Mouse (Mus musculus) embryonic fibroblast, embryonic 13.5 days (primary cell): Measurements from ENCODE around the gene Slc4a4.

Experiments
- CTCF ChIP-seq: IDR thresholded peaks from 2 replicates; pipeline ENCODE4 v1.5.1; 2011; ENCODE audit warnings: mild to moderate bottlenecking, control low read depth, low read length, moderate library complexity, borderline replicate concordance; ENCODE audit not compliant: insufficient read depth
- POLR2A ChIP-seq: IDR thresholded peaks from 2 replicates; pipeline ENCODE4 v1.6.1; 2011; ENCODE audit warnings: low read depth, mild to moderate bottlenecking, control low read depth, low read length, moderate library complexity

DNA sequence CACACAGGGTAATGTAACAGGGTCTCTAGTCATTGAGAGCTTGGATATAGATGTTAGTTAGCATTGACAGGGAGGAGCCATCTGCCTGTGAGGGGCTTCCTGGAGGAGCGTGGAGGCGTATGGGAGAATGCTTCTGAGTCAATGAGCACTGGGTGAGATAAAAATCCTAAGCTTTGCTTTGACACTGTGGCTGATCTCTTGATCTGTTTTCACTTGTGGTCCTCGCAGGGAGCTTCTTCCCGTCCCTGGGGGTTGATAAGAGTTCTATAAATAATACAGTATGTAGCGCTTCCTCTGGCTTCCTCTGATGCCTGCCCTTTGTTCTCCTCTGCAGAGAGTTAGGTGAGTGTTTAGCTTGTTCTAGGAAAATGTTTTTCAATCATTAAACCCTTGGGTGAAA is 149.5 kb downstream of the Slc4a4 start:
- TF ChIP-seq POLR2A (no peak), CTCF (no peak)
